Mouse (Mus musculus) ovary, adult 10 weeks (tissue): ENCODE results near the gene Itgb1bp1. TPM values are rescaled to one million over a fixed set of nuclear protein-coding genes. Genes with fewer than 3 reads are reported as not detected.

Source experiments
- polyA plus RNA-seq: library from polyadenylated mRNA; stranded (reverse); fragments of 350-450 nt; fragmentation: Illumina TruSeq; extraction: RNeasy Lipid Tissue Mini Kit (QIAGEN cat#74804); gene quantifications from one replicate; pipeline ENCODE4 v1.2.3, GENCODE M21; 2014

Gene Itgb1bp1
- 13.3 TPM for polyA plus RNA-seq

DNA sequence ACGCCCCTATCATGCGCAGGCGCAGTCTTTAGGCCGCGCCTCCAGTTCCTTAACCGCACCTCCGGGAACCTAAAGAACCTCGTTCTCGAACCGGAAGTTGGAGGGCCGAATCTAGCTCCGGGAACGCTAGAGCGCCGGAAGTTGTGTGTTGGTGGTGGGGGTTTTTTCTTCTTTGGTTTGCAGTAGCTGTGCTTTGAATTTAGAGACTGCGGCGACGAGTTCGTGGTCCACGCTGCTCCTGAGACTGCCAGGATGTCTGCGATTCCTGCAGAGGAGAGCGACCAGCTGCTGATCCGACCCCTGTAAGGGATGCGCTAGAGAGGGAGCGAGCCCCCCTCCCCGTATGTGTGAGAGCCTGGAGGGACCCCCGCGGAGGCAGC lies at the start of gene Itgb1bp1:
Gene Itgb1bp1 (minus strand): TSS at position 42 of the 380 bp plus-strand sequence.

DNA sequence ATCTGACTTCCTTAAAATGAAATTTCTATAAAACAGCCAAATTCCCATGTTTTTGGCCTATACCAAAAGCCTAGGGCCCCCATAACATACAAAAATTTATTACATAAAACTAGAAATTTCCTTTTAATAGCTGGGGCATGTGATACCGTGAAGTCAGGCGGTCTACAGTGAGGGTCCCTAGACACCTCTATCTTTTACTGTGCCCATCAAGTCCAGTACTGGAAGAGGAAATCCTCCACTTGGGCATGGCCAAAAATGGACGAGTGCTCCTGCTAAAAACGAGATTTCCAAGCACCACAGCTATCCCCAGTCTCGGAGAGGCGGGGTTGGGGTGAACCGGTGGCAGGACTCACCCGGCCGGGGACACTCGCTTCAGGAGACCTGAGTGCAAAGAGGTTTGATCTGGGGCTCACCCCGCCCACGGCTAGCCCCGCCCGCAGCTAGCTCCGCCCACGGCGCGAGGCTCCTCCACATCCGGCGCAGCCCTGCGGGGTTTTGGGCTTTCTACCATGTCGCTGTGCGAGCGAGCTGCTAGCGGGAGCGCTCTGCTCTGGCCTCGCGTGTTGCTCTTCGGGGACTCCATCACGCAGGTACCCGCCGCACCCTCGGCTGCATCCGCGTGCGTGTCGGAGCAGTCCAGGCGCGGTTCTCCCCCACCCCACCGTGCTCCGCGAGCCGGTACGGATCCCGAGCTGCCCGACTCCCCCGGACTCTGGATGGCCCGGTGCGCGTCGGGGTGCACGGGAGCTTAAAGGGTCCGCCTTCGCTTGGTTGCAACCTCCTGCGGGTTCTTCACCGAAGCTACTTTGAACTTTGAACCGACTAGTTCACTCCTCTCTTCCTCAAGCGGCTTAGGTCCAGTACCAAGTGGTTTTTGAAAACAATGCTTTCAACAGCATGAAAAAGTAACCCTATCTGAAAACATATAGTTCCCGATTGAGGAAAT lies 30.1 kb upstream of the Itgb1bp1 start, which contains the start of gene Iah1:
Gene Iah1 (plus strand): TSS at position 467 of the 946 bp plus-strand sequence.

DNA sequence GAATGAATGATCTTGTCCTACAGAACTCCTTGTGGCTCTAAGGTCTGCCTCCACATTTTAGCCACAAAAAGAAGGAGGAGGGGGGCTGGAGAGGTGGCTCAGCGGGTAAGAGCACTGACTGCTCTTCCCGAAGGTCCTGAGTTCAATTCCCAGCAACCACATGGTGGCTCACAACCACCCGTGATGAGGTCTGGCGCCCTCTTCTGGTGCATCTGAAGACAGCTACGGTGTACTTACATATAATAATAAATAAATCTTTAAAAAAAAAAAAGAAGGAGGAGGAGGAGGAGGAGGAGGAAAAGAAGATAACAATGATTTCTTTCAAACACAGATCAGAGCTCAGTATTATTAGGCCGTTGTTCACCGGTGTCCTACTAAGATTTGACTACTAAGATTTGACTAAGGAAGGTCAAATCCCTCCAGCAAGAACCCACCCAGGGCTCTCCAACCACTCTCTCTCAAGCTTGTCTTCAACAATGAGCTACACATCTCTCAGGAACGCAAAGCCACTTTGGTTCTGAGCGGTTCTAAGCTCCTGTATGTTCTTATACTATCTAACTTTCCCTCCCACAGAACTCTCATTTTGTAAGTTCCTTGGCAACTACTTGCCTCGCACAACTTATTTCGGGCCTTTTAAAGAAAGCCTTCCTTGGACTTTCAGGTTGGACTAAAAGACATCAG lies 1.2 kb downstream of the Itgb1bp1 start, which contains the start of gene Cpsf3:
Gene Cpsf3 (plus strand): TSS at position 631 of the 681 bp plus-strand sequence.

Other genes starting within 250 kb of the Itgb1bp1 start
- 87.9 TPM for gene Cpsf3, start 893 bp downstream of the Itgb1bp1 start, polyA plus RNA-seq
- 28.1 TPM for gene Iah1, start 30.1 kb upstream of the Itgb1bp1 start, polyA plus RNA-seq
- 124 TPM for gene Adam17, start 87.3 kb upstream of the Itgb1bp1 start, polyA plus RNA-seq
- 1,122 TPM for gene Ywhaq, start 131.4 kb upstream of the Itgb1bp1 start, polyA plus RNA-seq